Mouse (Mus musculus) ES-Bruce4 (cell line): ENCODE measurements around the gene Tbck.

ENCODE experiments used
- CTCF ChIP-seq: IDR thresholded peaks from one replicate; pipeline ENCODE4 v1.8.1; 2011; ENCODE audit warnings: low read depth, low read length
- POLR2A ChIP-seq: IDR thresholded peaks from one replicate; pipeline ENCODE4 v1.8.1; 2011; ENCODE audit warnings: low read length; ENCODE audit not compliant: insufficient read depth

GRCm38 (mm10) chr3:132851841-132852728 is 168.1 kb downstream of the Tbck start:
- no peak for TF ChIP-seq CTCF
- no peak for TF ChIP-seq POLR2A
